Mouse (Mus musculus): ENCODE measurements around the gene Zic2.
A peak's percentile ranks its signal among the peaks of the same experiment; 100 is the strongest.

Zic2 gene

DNA sequence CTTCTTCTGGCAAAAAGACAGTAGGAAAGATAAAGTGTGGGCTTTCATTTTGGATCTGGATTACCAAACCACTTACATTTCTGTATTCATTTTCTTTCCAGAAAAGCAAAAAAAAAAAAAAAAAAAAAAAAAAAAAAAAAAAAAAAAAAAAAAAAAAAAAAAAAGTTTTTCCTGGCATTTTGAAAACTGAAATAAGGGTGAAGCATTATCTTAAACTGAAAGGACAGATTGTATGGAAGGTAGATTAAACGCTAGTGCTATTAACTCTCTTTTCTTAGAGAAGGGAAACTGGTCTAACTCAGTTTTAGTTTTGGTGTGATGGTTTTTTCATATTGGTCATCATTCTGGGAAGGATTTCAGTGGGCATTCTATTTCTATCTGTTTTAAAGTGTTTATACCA is 16.8 kb downstream of the Zic2 start:
- no peak for DNase-seq (ENCODE audit: inconsistent ontology term)

DNA sequence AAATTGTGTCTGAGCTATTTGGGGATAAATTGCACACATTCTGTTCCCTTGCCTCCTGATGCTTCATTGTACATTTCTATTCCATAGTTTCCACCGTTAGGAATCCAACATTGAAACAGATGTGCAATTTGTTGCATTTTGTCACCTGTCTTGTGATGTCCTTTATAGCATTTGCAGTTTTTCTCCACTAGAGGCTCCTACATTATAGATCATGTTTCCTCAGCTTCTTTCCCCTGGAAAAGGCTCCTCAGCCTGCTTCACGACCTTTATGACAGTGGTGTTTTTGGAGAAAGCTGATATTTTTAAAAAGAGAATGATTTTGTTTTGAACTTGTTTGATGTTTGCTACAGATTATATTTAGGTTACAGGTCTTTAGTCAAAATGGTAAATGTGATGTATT is 33.8 kb downstream of the Zic2 start:
- peak; percentile 0 for DNase-seq (ENCODE audit: inconsistent ontology term)

DNA sequence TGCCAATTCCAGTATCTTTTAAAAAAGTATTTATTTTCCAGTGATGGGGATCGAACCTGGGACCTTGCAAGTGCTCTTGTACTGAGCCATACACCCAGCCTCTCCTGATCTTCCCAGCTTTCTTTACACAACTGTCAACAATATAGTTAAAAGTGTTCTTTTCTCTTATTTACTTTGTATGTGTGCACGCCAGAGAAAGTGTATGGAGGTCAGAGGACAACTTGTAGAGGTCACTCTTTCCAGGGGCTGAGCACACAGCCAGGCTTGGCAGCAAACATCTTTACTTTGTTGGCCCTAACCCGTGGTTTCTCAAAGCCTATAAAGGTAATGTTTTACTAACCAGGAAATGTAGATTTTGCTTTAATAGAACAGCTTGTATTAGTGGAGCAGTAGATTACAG is 36.3 kb downstream of the Zic2 start:
- no peak for DNase-seq (ENCODE audit: inconsistent ontology term)

DNA sequence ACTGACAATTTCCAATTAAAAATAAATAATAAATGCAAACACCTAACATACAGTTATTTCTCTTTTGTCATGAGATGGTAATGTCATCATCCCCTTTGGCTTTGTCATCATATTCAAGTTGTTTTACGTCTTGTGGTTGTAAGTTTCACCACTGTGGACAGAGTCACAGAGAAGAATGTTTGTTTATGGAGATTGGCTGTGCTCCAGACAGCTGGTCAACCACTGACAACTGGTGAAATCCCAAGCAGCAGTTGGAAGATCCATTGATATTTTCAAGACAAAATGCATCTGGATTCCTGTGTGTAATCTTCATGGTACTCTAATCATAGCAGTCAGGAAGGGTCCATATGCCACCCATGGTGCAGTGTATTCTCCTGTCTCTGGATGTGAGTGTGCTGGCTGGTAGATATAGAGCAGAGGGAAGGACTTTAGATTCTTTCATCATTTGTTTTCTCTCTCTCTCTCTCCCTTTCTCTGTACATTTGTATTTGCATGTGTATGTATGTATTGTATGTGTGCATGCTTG is 38.3 kb downstream of the Zic2 start:
- DNase-seq (ENCODE audit: inconsistent ontology term) = no peak

DNA sequence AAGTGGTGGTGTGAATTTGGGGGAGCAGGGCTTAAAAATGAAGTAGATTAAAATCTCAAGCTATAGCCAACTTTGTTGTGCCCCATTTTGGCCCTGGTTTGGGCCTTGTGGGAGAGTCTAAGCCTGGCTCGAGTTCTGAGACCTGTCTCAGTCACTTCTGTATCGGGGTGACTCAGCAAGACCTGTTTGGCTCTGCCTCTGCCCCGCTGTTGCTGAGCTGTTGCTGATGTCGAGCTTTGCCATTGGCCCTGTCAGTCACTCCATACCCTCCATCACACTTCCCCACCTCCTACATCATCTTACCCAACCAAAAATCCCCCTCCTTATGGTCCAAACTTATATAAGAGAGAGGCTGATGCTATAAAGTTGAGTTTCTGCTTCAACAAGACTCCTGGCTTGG is 53.2 kb downstream of the Zic2 start:
- no peak for DNase-seq (ENCODE audit: inconsistent ontology term)
